Mouse (Mus musculus): ENCODE data around the gene Rbfox1. TPM values are rescaled to one million over a fixed set of nuclear protein-coding genes. Genes with fewer than 3 reads are reported as not detected.

Rbfox1 gene
- polyA plus RNA-seq, 1 experiment = 142 TPM

DNA sequence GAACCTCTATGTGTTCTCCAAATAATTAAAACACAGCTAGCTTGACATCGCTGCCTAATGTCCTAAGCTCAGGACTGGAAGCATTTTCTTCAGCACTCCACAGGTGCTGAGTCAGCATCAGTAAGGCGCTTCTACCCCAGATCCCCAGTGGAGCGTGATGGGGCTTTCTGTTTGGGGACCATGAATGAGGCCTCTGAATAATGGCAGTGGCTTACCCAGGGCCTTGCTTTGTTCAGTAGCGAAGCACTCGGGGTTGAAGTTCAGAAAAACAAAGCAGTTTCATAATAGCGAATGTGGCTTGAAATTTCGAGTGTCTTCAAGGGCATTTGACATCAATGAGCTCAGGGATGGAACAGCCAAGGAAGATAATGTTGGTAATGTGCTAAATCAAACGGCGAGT lies 966.2 kb downstream of the Rbfox1 start:
- TF ChIP-seq CTCF (IDR thresholded peaks at IDR 0.05; ENCODE audit: extremely low read depth, insufficient read depth, low read length) (no peak), POLR2A (IDR thresholded peaks at IDR 0.05; ENCODE audit: extremely low read depth, insufficient read depth, low read length) (no peak)
- Histone ChIP-seq H3K27ac (ENCODE audit: insufficient read depth, low read length) (no peak overlapping the region), H3K4me3 (ENCODE audit: insufficient read depth, low read length) (no peak overlapping the region), H3K4me1 (ENCODE audit: control insufficient read depth, insufficient read depth, low read length) (peaks cover 1% of the 10 kb centered on the region; the same call in 1 of the 2 replicates)

DNA sequence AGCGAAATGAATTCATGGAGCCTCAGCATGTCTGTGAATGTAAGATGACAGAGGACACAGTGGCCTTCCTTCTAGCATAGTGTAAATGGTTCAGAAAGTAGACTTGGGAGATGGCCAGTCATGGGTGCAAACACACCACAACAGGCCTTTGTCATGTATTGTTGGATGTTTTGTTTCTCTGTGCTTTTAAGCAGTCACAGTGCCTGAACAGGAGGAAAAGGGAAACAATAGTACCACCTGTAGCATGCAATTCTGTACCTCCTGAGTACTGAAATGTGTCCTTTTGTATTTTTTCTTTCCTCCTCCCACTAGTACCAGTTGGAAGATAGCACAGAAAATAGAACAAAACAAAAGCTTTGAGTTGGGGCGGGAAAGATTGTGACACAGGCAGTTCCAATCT lies 968.6 kb downstream of the Rbfox1 start:
- Histone ChIP-seq H3K27ac (ENCODE audit: insufficient read depth, low read length) (no peak overlapping the region), H3K4me3 (ENCODE audit: insufficient read depth, low read length) (no peak overlapping the region), H3K4me1 (ENCODE audit: control insufficient read depth, insufficient read depth, low read length) (no peaks in the 10 kb centered on the region; the same call in 1 of the 2 replicates)
- TF ChIP-seq POLR2A (IDR thresholded peaks at IDR 0.05; ENCODE audit: extremely low read depth, insufficient read depth, low read length) (no peak), CTCF (IDR thresholded peaks at IDR 0.05; ENCODE audit: extremely low read depth, insufficient read depth, low read length) (no peak)

DNA sequence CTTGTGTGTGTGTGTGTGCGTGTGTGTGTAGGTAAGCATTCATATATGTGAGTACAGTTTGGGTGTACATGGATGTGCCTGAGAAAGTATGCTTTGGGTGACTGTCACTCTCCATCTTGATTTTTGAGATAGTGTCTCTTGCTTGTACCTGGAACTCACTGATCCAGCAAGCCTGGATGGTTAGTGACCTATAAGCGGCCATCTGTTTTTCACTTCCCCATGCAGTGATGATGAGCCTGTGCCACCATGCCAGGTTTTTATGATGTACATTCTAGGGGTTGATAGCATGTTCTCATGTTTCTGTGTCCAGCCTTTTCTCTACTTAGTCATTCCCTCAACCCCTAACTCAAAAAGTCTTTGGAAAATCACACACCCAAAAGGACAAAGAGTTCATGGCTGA lies 976.5 kb downstream of the Rbfox1 start:
- TF ChIP-seq CTCF (IDR thresholded peaks at IDR 0.05; ENCODE audit: extremely low read depth, insufficient read depth, low read length) = no peak
- no peak for TF ChIP-seq POLR2A (IDR thresholded peaks at IDR 0.05; ENCODE audit: extremely low read depth, insufficient read depth, low read length)
- Histone ChIP-seq H3K4me3 (ENCODE audit: insufficient read depth, low read length) (no peak overlapping the region), H3K4me1 (ENCODE audit: control insufficient read depth, insufficient read depth, low read length) (no peaks in the 10 kb centered on the region), H3K27ac (ENCODE audit: insufficient read depth, low read length) (no peak overlapping the region)

DNA sequence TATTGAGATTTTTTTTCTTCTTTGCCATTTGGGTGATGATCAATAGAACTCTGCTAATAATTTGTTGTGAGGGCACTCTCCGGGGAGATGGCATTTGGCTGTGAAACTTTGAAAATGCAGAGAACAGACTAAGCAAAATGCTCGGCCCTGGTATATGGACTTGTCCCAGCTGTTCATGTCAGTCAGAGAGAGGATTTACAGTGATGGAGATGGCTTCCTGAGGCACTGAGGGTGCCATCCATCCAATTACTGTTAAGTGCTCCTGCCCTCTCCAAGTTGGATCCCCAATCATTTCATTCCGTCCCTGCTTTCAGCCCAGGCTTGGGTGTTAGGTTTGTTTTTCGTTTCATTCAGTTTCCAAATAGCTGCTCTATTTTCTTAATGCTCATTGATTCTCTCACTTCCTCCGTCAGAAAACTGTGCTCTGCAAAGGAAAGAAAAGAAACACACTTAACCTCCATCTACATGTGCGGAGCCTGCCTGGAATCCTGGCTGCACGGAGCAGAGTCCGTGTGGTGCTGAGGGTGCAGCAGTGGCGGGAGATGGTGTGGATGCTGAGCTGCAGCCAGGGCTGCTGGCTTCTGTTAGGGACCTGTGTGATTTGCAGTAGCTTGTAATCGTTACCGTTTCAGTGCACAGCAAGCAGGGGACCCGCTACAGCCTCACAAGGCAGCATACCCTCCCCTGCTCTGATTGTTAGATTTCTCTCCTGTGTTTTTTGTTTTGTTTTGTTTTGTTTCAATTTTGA lies 997.7 kb downstream of the Rbfox1 start:
- Histone ChIP-seq H3K4me1 (ENCODE audit: control insufficient read depth, insufficient read depth, low read length) (no peaks in the 10 kb centered on the region), H3K4me3 (ENCODE audit: insufficient read depth, low read length) (no peak overlapping the region), H3K27ac (ENCODE audit: insufficient read depth, low read length) (no peak overlapping the region)
- no peak for TF ChIP-seq CTCF (IDR thresholded peaks at IDR 0.05; ENCODE audit: extremely low read depth, insufficient read depth, low read length)
- no peak for TF ChIP-seq POLR2A (IDR thresholded peaks at IDR 0.05; ENCODE audit: extremely low read depth, insufficient read depth, low read length)

DNA sequence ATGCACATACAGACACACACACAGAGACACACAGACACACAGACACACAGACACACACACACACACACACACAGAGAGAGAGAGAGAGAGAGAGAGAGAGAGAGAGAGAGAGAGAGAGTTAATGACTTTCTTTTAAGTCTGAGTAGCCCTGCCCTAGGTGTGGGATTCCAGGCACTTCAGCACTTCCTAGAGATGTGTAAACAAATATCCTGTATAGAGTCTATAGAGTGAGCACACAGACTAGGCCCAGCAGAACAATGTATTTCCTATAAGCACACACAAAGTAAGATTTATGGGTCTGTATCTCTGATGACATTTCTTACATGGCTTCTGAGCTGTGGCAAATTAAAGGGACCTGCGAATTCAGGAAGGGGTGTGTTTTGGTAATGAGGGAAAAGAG lies 998.6 kb downstream of the Rbfox1 start:
- no peaks in the 10 kb centered on the region for H3K4me1 ChIP-seq (ENCODE audit: control insufficient read depth, insufficient read depth, low read length)
- no peak for TF ChIP-seq POLR2A (IDR thresholded peaks at IDR 0.05; ENCODE audit: extremely low read depth, insufficient read depth, low read length)
- no peak for TF ChIP-seq CTCF (IDR thresholded peaks at IDR 0.05; ENCODE audit: extremely low read depth, insufficient read depth, low read length)
- H3K4me3 ChIP-seq (ENCODE audit: insufficient read depth, low read length) = no peak overlapping the region
- H3K27ac ChIP-seq (ENCODE audit: insufficient read depth, low read length) = no peak overlapping the region

DNA sequence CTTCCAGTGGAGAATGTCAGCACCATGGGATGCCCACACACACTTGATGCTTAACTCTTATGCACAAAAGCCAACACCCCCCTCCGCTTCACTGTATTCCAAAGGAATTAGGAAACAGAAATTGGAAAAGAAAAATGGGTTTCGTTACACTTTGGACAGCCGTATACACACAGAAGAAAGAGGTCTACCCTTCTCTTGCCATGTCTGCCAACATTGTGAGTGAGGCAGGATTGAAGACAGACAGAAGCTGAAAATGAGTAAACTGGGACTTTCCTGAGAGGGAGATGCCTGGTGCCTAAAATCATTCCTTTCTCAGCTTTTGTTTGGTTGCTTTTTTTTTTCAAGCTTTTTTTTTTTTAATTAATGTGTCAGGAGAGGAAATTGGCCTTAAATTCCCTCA lies 1000.5 kb downstream of the Rbfox1 start:
- no peak overlapping the region for H3K4me3 ChIP-seq (ENCODE audit: insufficient read depth, low read length)
- no peak overlapping the region for H3K27ac ChIP-seq (ENCODE audit: insufficient read depth, low read length)
- TF ChIP-seq CTCF (IDR thresholded peaks at IDR 0.05; ENCODE audit: extremely low read depth, insufficient read depth, low read length) (no peak), POLR2A (IDR thresholded peaks at IDR 0.05; ENCODE audit: extremely low read depth, insufficient read depth, low read length) (no peak)
- no peaks in the 10 kb centered on the region; the same call in 1 of the 2 replicates for H3K4me1 ChIP-seq (ENCODE audit: control insufficient read depth, insufficient read depth, low read length)

DNA sequence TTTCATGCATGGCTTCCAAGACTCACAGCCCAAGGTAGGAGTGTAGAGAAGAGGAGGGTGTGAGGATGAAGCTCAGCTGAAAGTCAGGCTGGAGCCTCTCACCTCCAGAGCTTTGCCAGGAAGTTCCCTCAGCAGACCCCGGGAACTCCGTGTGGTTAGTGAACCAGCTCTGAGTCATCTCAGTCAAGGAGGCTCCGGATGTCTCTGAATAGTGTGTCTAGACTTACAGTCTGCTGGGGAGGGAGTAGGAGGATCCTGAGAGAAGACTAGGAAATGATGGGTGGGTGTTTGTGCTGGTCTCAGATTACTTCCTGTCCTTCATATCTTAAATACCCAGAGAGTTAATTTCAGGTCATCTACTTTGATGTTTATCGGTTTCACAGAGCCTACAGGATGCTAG lies 1004.1 kb downstream of the Rbfox1 start:
- Histone ChIP-seq H3K27ac (ENCODE audit: insufficient read depth, low read length) (no peak overlapping the region), H3K4me3 (ENCODE audit: insufficient read depth, low read length) (no peak overlapping the region), H3K4me1 (ENCODE audit: control insufficient read depth, insufficient read depth, low read length) (no peaks in the 10 kb centered on the region; the same call in 1 of the 2 replicates)
- TF ChIP-seq CTCF (IDR thresholded peaks at IDR 0.05; ENCODE audit: extremely low read depth, insufficient read depth, low read length) (no peak), POLR2A (IDR thresholded peaks at IDR 0.05; ENCODE audit: extremely low read depth, insufficient read depth, low read length) (no peak)

DNA sequence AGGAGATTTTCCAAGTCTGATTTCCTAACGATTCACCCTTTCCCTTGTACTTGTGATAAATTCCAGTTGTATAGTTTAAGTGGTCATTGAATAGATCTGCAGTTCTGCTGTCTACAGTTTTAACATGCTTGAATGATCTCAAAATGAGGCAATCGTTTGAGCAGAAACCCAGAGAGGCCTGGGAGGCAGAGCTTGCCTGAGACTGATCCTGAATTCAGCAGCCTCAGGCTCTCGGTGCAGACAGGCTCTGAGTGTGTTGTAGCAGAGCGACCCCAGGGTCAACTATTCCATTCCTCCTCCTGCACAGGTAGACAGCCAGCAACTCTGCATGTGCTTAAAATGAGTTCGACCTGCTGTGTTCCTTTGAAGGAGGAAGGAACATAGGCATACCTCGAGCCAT lies 1012.6 kb downstream of the Rbfox1 start:
- TF ChIP-seq POLR2A (IDR thresholded peaks at IDR 0.05; ENCODE audit: extremely low read depth, insufficient read depth, low read length) (no peak), CTCF (IDR thresholded peaks at IDR 0.05; ENCODE audit: extremely low read depth, insufficient read depth, low read length) (no peak)

DNA sequence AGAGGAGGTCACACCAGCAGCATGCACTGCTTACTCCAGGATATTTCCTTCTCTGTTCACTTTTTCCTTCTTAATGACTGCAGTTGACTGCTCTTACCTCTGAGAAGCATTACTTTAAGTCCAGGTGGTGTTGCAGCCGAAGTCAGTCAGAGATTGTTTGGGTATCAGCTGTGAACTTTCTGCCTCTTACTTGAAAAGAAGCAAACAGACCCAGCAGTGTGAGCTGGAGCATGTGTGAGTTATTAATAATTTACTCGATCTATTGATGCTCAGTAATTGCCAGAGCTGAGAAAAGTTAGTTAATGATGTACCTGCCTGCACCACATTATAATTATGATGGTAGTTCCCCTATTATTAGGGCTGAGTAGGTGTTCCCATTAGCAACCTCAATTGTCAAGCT lies 1014.9 kb downstream of the Rbfox1 start:
- TF ChIP-seq POLR2A (IDR thresholded peaks at IDR 0.05; ENCODE audit: extremely low read depth, insufficient read depth, low read length) = no peak
- no peak for TF ChIP-seq CTCF (IDR thresholded peaks at IDR 0.05; ENCODE audit: extremely low read depth, insufficient read depth, low read length)
- peaks cover 5% of the 10 kb centered on the region; the same call in 1 of the 2 replicates for H3K4me1 ChIP-seq (ENCODE audit: control insufficient read depth, insufficient read depth, low read length)
- no peak overlapping the region for H3K27ac ChIP-seq (ENCODE audit: insufficient read depth, low read length)
- no peak overlapping the region for H3K4me3 ChIP-seq (ENCODE audit: insufficient read depth, low read length)

More for the DNA sequence above, 1012.6 kb downstream of the Rbfox1 start:
- peaks cover 3% of the 10 kb centered on the region; the same call in 1 of the 2 replicates for H3K4me1 ChIP-seq (ENCODE audit: control insufficient read depth, insufficient read depth, low read length)
- no peak overlapping the region for H3K4me3 ChIP-seq (ENCODE audit: insufficient read depth, low read length)
- no peak overlapping the region for H3K27ac ChIP-seq (ENCODE audit: insufficient read depth, low read length)

DNA sequence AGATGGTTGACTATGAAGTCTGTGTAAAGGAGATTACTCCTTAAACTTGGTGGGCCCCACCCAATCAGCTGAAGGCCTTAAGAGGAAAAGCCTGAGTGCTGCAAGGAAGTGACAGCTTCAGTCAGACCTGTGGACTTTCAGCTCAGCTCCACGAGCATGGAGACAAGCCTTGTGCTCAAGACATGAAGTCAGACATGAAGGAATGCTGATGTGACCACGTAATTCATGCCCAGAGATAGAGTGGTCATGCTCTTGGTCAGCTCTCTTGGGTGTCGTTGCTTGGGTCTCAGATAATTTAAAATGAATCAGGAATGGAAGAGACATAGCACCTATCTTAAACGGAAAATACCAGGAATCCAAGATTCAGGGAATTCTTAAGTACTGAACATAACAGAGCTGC lies 1019.8 kb downstream of the Rbfox1 start:
- H3K27ac ChIP-seq (ENCODE audit: insufficient read depth, low read length) = no peak overlapping the region
- H3K4me1 ChIP-seq (ENCODE audit: control insufficient read depth, insufficient read depth, low read length) = peaks cover 12% of the 10 kb centered on the region; the same call in 1 of the 2 replicates
- TF ChIP-seq CTCF (IDR thresholded peaks at IDR 0.05; ENCODE audit: extremely low read depth, insufficient read depth, low read length) (no peak), POLR2A (IDR thresholded peaks at IDR 0.05; ENCODE audit: extremely low read depth, insufficient read depth, low read length) (no peak)
- H3K4me3 ChIP-seq (ENCODE audit: insufficient read depth, low read length) = no peak overlapping the region

Measured in cortical plate, adult 2 months (tissue).